Mouse (Mus musculus): ENCODE results near the gene Camk2b.

- no peak for TF ChIP-seq CTCF (IDR thresholded peaks at IDR 0.05; ENCODE audit: insufficient read depth, low read length)
- no peak for TF ChIP-seq POLR2A (IDR thresholded peaks at IDR 0.05; ENCODE audit: borderline replicate concordance, extremely low read depth, low read depth, low read length)
These were observed 1.1 kb downstream of the Camk2b start for GRCm38 (mm10) chr11:6065046-6065521.

All from lung, adult 2 months (tissue).